Mouse (Mus musculus) midbrain, embryonic 10.5 days (tissue): ENCODE data around the gene Izumo1. TPM values are rescaled to one million over a fixed set of nuclear protein-coding genes. Genes with fewer than 3 reads are reported as not detected.

Experiments used
- DNase-seq: peaks from one replicate; pipeline ENCODE4 v3.0.0-alpha.2; 2017; ENCODE audit warnings: low spot score
- H3K27ac ChIP-seq: fragments of 300-500 bp; sonication (generic); replicated peaks from 2 replicates; pipeline ENCODE4 v1.5.1; 2016; ENCODE audit warnings: mild to moderate bottlenecking
- H3K27me3 ChIP-seq: fragments of 300-500 bp; sonication (generic); 2 replicates; pipeline ENCODE4 v1.6.1; 2016; ENCODE audit warnings: low read depth, mild to moderate bottlenecking; ENCODE audit not compliant: poor library complexity, severe bottlenecking
- H3K36me3 ChIP-seq: fragments of 300-500 bp; sonication (generic); 2 replicates; pipeline ENCODE4 v1.6.1; 2016; ENCODE audit warnings: mild to moderate bottlenecking, moderate library complexity
- H3K4me1 ChIP-seq: fragments of 300-500 bp; sonication (generic); 2 replicates; pipeline ENCODE4 v1.6.1; 2016
- H3K4me3 ChIP-seq: fragments of 300-500 bp; sonication (generic); 2 replicates; pipeline ENCODE4 v1.5.1; 2016; ENCODE audit warnings: mild to moderate bottlenecking, moderate library complexity
- H3K9me3 ChIP-seq: fragments of 300-500 bp; sonication (generic); replicated peaks from 2 replicates; pipeline ENCODE4 v1.6.1; 2016; ENCODE audit warnings: mild to moderate bottlenecking
- WGBS: fragments of 180-500 bp; shearing (Covaris S2); methylation state at CpG from one replicate; pipeline ENCODE4 v1.1.7; 2016; 5-methylcytosine and 5-hydroxymethylcytosine counted together
- polyA plus RNA-seq: library from polyadenylated mRNA; unstranded; fragments of >200 nt; fragmentation: Nextera tagmentation; extraction: Ambion mirVana; gene quantifications from 2 replicates; pipeline ENCODE4 v1.2.1, GENCODE M21; 2016

Izumo1 gene
- 0.16 TPM in 1 of 2 replicates, not detected in the other for polyA plus RNA-seq

GRCm38 (mm10) chr7:45621443-45621842 is at the start of gene Izumo1:
Izumo1 (plus strand) TSS chr7:45621811.
- 30% methylated on average over 9 of the region's 9 CpGs for WGBS
- DNase-seq, result no peak
- H3K27me3 ChIP-seq, result peaks cover 54% of the 10 kb centered on the region
- H3K36me3 ChIP-seq, result no peaks in the 10 kb centered on the region
- peaks cover 8% of the 10 kb centered on the region for H3K4me1 ChIP-seq
- no peaks in the 10 kb centered on the region for H3K9me3 ChIP-seq
- no peak within 1 kb of the TSS for H3K4me3 ChIP-seq
- H3K27ac ChIP-seq, result no peak within 1 kb of the TSS

DNA sequence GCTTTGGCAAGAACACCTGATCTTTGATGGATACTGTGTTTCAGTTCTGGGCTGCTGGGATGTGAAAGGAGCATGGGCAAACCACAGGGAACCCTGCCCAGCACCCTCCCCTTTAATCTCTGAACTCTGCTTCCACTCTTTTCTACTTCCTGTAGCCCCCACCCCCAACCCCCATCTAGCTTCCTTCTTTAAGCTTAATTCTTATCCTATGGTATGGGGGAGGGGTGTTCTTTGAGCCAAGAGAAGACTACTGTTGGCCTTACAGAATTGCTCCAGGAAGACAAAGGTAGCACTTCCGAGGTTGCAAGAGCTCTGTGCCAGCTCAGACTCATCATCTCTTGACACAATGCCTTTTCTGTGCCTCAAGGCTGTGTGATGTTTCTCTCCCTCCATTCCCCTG is 49.6 kb upstream of the Izumo1 start:
- DNase-seq, result no peak
- Histone ChIP-seq H3K36me3 (peaks cover 19% of the 10 kb centered on the region), H3K9me3 (no peaks in the 10 kb centered on the region), H3K27ac (no peak overlapping the region), H3K4me3 (no peak overlapping the region), H3K27me3 (no peaks in the 10 kb centered on the region), H3K4me1 (peaks cover 44% of the 10 kb centered on the region)
- 67% methylated on average over 1 of the region's 1 CpGs for WGBS

DNA sequence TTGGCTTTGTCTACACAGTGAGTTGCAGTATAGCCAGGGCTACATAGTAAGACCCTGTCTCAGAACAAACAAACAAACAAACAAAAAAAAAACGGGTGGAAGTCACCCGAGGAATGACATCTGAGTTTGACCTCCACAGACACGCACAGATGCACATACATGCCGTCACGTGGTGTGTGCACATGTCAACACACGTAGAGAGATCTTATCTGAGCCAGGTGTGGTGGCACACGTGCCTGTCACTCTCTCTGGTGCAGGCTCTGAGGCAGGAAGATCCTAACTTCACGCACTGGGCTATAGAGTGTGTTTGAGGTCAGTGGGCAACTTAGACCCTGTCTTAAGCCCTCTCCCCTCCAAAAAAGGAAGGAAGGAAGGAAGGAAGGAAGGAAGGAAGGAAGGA is 47.7 kb upstream of the Izumo1 start:
- WGBS, result 88% methylated on average over 8 of the region's 8 CpGs
- no peak for DNase-seq
- Histone ChIP-seq H3K27ac (no peak overlapping the region), H3K4me3 (no peak overlapping the region), H3K27me3 (no peaks in the 10 kb centered on the region), H3K36me3 (peaks cover 35% of the 10 kb centered on the region), H3K4me1 (peaks cover 28% of the 10 kb centered on the region), H3K9me3 (no peaks in the 10 kb centered on the region)

- no peaks in the 10 kb centered on the region for H3K9me3 ChIP-seq
- no peak overlapping the region for H3K4me3 ChIP-seq
- no peaks in the 10 kb centered on the region for H3K27me3 ChIP-seq
- no peak for DNase-seq
- H3K36me3 ChIP-seq, result peaks cover 37% of the 10 kb centered on the region
- peaks cover 25% of the 10 kb centered on the region for H3K4me1 ChIP-seq
- WGBS, result 86% methylated on average over 15 of the region's 15 CpGs
- H3K27ac ChIP-seq, result no peak overlapping the region
Measured at GRCm38 (mm10) chr7:45574472-45575379, 46.9 kb upstream of the Izumo1 start.

DNA sequence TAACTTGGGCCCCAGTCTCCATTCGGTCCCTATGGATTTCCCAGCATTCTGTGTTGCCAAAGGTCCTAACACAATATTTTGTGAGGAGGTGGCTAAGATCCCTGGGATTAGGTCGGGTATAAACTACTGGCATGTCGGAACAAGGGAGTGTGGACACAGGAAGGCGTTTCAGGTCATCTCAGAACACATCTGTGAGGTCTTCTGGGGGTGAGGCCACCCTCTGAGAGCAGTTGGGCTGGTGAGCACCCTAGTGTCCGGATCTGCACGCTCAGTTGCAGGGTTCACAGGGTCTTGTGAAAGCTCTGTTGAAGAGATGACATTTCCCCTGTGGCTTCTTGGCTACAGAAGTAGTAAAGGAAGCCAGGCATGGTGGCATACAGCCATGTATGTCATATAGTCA is 35.7 kb upstream of the Izumo1 start:
- Histone ChIP-seq H3K4me1 (peaks cover 12% of the 10 kb centered on the region), H3K27ac (no peak overlapping the region), H3K27me3 (no peaks in the 10 kb centered on the region), H3K36me3 (peaks cover 29% of the 10 kb centered on the region), H3K4me3 (no peak overlapping the region), H3K9me3 (no peaks in the 10 kb centered on the region)
- WGBS, result 90% methylated on average over 6 of the region's 6 CpGs
- DNase-seq, result no peak

DNA sequence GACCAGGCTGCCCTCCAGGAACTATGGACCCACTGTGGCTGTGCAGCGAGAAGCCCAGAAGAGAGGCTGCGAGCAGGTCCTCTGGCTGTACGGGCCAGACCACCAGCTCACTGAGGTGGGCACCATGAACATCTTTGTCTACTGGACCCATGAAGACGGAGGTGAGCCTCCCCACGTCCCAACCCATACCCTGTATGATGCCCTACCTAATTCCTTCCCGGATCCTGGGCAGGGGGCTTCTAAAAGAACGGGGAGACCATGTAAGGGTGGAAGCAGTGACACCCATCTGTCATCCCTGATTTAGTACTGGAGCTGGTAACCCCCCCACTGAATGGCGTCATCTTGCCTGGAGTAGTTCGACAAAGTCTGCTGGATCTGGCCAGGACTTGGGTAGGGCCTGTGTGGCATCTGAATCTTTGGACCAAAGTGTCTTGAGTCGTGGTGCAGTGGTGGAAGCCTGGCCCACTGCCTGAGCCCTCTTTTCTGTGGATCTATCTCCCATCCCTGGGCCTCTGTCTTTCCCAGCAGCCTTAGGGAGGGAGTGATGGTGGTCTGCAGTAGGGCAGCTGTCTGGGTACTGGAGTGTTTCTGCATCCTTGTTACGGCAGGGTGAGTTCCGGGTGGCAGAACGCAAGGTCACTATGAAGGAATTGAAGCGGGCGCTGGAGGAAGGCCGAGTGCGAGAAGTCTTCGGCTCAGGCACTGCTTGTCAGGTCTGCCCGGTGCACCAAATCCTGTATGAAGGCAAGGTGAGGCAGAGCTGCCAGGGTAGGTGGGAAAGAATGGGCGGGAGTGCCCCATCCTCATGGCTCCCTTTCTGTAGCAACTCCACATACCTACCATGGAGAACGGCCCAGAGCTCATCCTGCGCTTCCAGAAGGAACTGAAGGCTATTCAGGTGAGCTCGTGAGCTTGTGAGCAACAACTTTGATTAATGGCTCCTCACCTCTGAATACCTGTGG is 33.7 kb upstream of the Izumo1 start:
- DNase-seq, result no peak
- H3K27ac ChIP-seq, result no peak overlapping the region; the same call in 1 of the 2 replicates
- no peak overlapping the region for H3K4me3 ChIP-seq
- no peaks in the 10 kb centered on the region for H3K9me3 ChIP-seq
- peaks cover 12% of the 10 kb centered on the region for H3K4me1 ChIP-seq
- peaks cover 28% of the 10 kb centered on the region for H3K36me3 ChIP-seq
- H3K27me3 ChIP-seq, result no peaks in the 10 kb centered on the region
- WGBS, result 92% methylated on average over 23 of the region's 23 CpGs

DNA sequence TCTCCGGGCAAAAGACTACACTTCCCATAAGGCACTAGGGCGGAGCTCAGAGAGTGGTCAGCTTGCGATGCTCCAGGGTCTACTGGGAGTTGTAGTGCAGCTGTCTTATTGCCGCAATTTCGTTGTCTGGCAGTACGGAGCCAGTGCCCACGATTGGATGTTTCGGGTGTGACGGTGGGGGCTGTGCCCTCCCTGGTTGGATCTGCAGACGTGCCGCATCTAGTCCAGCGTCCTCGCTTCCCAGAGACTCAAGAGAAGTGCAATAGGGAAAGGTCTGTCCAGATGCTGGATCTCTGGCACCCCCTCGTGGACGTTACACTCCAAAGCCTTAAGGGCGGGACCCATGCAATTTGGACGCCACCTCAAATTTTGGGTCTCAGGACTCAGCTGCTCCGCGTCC is 32.4 kb upstream of the Izumo1 start:
- WGBS, result 8% methylated on average over 19 of the region's 19 CpGs
- Histone ChIP-seq H3K27me3 (no peaks in the 10 kb centered on the region), H3K36me3 (peaks cover 26% of the 10 kb centered on the region), H3K4me3 (peak overlapping the region; percentile 45), H3K9me3 (no peaks in the 10 kb centered on the region), H3K27ac (peak overlapping the region; percentile 67), H3K4me1 (peaks cover 12% of the 10 kb centered on the region)
- DNase-seq, result peak; percentile 91

DNA sequence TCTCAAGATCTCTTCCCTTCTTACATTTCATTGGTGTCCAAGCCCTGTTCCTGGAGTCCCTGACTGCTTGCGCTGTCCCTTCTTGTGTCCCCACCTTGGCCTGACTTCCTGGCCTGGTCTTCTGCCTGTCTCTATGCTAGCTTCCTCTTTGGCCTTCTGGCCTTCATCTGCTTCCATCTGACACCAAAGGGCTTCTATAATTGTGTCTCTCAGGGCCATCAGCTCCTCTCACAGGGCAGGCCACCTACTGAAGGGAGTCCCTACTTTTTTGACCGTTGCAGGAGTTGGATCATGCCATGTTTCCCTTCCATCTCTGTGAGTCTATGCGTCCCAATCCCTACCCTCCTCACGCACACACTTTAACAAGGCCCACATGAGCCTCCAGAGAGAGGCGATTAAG is 31.7 kb upstream of the Izumo1 start:
- Histone ChIP-seq H3K36me3 (peaks cover 21% of the 10 kb centered on the region), H3K27me3 (no peaks in the 10 kb centered on the region), H3K4me1 (peaks cover 12% of the 10 kb centered on the region), H3K9me3 (no peaks in the 10 kb centered on the region), H3K27ac (peak overlapping the region; percentile 67), H3K4me3 (0 out of 2 replicates have a peak overlapping the region, but pooled peaks have one; percentile 45)
- 95% methylated on average over 5 of the region's 5 CpGs for WGBS
- DNase-seq, result no peak

DNA sequence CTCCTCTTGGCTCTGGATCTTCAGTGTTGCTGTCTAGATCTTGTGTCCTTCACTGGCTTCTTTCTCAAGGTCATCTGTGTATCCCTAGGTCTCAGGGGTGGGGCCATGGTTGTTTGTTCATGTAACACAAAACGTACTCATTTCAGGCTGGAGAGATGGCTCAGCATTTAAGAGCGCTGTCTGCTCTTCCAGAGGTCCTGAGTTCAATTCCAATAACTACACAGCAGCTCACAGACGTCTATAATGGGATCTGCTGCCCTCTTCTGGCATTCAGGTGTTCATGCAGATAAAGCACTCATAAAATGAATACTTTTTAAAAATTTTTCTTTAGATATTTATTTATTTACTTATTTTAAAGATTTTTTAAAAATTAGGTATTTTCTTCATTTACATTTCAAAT is 30.7 kb upstream of the Izumo1 start:
- no peak for DNase-seq
- H3K4me3 ChIP-seq, result no peak overlapping the region
- H3K36me3 ChIP-seq, result peaks cover 11% of the 10 kb centered on the region
- no peaks in the 10 kb centered on the region for H3K9me3 ChIP-seq
- H3K4me1 ChIP-seq, result peaks cover 12% of the 10 kb centered on the region
- no peak overlapping the region for H3K27ac ChIP-seq
- 64% methylated on average over 3 of the region's 3 CpGs for WGBS
- no peaks in the 10 kb centered on the region for H3K27me3 ChIP-seq

- peaks cover 12% of the 10 kb centered on the region for H3K4me1 ChIP-seq
- 87% methylated on average over 7 of the region's 7 CpGs for WGBS
- H3K27me3 ChIP-seq, result no peaks in the 10 kb centered on the region
- peaks cover 6% of the 10 kb centered on the region; the same call in 1 of the 2 replicates for H3K36me3 ChIP-seq
- H3K9me3 ChIP-seq, result no peaks in the 10 kb centered on the region
- no peak overlapping the region for H3K27ac ChIP-seq
- DNase-seq, result no peak
- no peak overlapping the region for H3K4me3 ChIP-seq
Measured at GRCm38 (mm10) chr7:45591880-45592279, 29.7 kb upstream of the Izumo1 start.

- Histone ChIP-seq H3K27me3 (no peaks in the 10 kb centered on the region), H3K9me3 (no peaks in the 10 kb centered on the region), H3K27ac (no peak overlapping the region), H3K36me3 (no peaks in the 10 kb centered on the region), H3K4me1 (peaks cover 12% of the 10 kb centered on the region), H3K4me3 (no peak overlapping the region)
- peak; percentile 65 for DNase-seq
- WGBS, result 26% methylated on average over 10 of the region's 10 CpGs
Measured at GRCm38 (mm10) chr7:45593118-45593815, 28.3 kb upstream of the Izumo1 start.

GRCm38 (mm10) chr7:45595176-45595575 is 26.4 kb upstream of the Izumo1 start:
- H3K36me3 ChIP-seq, result no peaks in the 10 kb centered on the region
- DNase-seq, result no peak
- H3K4me1 ChIP-seq, result peaks cover 7% of the 10 kb centered on the region
- no peak overlapping the region for H3K4me3 ChIP-seq
- 85% methylated on average over 4 of the region's 4 CpGs for WGBS
- H3K27ac ChIP-seq, result no peak overlapping the region
- no peaks in the 10 kb centered on the region for H3K27me3 ChIP-seq
- no peaks in the 10 kb centered on the region for H3K9me3 ChIP-seq
